Mouse (Mus musculus): ENCODE measurements around the gene Agbl2.
A peak's percentile ranks its signal among the peaks of the same experiment; 100 is the strongest.
"Not testable (repeated sequence)": the region's sequence is repeated elsewhere in the genome, so short reads cannot be mapped to it uniquely, and the experiment has no call there.

Gene Agbl2

DNA sequence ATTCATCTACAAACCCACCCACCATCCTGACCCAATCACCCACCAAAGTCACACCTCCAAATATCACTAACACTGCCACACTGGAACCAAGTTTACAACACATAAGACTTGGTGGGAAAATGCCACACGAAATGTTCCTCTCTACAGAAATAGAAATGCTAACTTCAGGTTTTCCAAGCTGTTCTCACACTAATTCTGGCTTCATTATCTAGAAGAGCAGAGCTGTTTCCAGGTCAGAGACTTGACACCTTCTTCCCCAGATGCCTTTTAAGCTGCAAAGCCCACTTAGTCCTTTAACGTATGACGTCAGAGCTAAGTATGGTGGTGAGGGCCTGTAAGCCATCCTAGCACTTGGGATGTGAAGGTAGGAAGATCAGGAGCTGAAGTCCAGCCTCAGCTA lies 36.2 kb downstream of the Agbl2 start:
- DNase-seq: no peak

DNA sequence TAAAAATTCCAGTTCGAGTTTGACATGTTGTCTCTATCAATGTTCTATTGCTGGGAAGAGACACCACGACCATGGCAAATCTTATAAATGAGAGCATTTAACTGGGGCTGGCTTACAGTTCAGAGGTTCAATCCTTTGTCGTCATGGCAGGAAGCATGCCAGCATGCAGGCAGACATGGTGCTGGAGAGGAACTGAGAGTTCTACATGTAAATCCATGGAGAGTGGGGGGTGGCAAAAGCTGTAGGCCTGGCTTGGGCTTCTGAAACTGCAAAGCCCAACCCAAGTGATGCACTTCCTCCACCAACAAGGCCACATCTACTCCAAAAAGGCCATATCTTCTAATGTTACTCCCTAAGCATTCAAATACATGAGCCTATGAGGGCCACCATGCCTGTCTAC lies 38.4 kb downstream of the Agbl2 start:
- DNase-seq: no peak

- DNase-seq: no peak
Measured at GRCm38 (mm10) chr2:90822978-90823377, 40.5 kb downstream of the Agbl2 start.

DNA sequence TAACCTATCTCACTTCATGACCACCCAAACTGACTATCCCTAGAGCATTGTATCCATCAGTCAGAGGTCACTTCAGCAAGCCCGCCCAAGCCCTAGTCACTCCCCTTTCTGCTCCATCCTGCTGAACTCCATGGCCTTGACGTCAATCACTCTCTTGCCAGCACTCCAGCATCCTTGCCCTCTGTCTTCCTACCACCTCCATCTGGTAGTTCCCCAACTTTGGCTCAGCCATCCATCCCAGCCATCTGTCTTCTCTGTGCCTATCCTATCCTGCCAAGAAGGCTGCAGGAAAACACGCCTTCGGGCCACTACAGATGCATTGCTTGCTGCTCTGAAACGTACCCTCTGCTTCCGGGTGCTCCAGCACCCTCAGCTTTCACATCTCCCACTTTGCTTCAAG lies 41.3 kb downstream of the Agbl2 start:
- DNase-seq: no peak

DNA sequence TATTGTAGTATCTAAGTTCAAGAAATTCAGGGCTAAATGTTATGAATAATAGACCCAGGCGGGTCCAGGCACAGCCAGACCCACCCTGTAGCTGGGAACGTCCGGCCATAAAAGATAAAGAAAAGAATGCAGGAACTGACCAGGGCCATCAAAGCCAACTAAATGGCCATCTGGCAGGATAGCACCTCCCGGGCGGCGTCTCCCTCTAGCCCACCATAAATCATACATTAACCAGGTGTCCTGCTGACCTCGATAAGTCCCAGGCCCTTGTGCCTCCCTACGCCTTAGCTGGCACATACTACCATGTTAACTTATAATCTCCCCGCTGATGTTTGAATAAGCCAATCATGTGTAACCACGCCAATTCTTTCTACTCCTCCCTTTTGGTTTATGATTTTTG lies 42.0 kb downstream of the Agbl2 start:
- DNase-seq: not testable (repeated sequence)

- DNase-seq: peak; percentile 32 to 38
Measured at GRCm38 (mm10) chr2:90825515-90826172, 43.1 kb downstream of the Agbl2 start.

DNA sequence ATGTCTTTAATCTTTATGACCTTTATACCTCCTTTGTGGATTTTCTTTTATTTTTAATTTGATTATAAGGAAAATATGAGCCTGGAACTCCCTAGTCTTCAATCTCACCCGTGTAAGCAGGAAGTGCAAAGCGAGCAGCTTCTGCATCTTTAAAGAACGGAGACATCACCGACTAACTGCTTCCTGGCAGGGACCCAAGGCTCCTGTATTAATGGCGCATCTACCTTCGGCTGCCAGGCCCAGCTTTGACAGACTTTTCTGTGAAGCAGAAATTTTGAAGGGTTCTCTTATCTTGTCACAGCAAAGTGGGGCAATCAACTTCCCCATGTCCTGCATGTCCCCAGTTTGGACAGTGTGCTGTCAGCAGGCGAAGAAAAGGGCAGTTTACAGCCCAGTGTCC lies 46.2 kb downstream of the Agbl2 start:
- no peak for DNase-seq

GRCm38 (mm10) chr2:90833502-90833901 lies 51.0 kb downstream of the Agbl2 start:
- DNase-seq: no peak

DNA sequence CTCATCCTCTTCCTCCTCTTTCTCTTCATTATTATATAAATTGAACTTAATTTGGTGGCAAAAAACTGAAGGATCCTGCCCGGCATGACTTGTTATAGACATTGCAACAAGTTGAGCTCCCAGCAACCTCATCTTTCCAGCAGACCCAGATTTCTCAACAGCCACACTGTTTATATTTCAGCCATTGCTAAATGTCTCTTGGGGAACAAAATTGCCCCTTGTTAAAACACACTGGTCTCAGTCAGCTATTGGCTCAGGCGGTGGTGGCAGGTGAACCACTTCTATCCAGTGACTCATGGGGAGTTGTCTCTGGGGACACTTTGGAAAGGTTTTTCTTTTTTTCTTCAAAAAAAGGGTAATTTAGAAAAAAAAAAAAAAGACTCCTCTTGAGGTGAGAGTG lies 56.1 kb downstream of the Agbl2 start:
- peak in 1 of 2 experiments; percentile 7 for DNase-seq

DNA sequence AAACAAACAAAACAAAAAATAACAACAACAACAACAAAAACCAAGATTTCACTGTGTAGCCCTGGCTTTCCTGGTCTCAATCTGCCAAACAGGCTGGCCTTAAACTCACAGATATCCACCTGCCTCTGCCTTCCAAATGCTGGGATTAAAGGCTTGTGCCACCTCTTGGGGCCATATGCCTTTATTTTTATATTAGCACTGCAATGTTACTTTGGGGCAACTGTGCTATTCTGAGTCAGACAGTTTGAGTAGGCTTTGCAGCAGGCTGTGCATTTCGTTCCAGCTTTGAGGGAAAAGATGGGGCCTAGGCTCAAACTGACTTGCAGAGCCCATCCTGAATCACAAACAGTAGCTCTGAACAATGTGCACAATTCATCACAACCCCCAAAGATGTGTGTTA lies 61.1 kb downstream of the Agbl2 start:
- DNase-seq: no peak

- no peak for DNase-seq
Measured at GRCm38 (mm10) chr2:90844262-90844661, 61.7 kb downstream of the Agbl2 start.

DNA sequence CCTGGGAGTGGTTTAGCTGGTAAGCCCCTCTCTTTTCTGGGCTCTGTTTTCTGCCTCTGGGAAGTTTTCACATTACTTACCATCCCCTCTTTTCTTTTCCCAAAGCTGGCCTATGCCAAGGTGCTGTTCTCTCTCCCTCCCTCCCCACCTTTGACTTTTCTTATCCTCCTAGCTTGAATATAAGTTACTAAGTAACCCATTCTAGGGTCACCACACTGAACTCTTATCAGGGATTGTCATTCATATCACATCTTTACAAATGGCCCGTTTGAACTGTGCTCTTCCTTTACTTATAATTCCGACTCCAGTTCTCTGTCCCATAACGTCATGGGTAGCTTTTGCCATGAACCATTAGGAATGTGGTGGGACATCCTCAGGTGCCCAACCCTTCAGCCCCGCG lies 62.7 kb downstream of the Agbl2 start:
- DNase-seq: no peak

DNA sequence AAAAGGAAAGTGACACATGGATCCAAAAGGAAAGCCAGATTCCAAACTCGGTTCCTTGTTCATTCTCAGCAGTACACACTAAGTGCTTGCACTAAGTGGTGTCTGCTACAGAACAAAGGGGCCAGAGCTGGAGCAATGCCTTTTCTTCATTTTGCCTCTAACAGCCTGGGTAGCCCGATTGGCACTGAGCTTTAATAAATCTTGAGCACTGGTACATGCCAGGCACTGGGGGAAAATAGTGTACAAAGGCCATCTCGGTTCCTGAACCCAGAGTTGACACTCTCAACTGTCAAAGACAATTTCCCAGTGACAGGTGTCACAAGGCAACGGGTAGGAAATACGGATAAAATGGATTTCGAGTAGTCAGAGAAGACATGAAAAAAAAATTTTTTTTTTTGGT lies 63.6 kb downstream of the Agbl2 start:
- peak in 1 of 2 experiments; percentile 6 for DNase-seq

- no peak for DNase-seq
Measured at GRCm38 (mm10) chr2:90846597-90846954, 64.0 kb downstream of the Agbl2 start.

DNA sequence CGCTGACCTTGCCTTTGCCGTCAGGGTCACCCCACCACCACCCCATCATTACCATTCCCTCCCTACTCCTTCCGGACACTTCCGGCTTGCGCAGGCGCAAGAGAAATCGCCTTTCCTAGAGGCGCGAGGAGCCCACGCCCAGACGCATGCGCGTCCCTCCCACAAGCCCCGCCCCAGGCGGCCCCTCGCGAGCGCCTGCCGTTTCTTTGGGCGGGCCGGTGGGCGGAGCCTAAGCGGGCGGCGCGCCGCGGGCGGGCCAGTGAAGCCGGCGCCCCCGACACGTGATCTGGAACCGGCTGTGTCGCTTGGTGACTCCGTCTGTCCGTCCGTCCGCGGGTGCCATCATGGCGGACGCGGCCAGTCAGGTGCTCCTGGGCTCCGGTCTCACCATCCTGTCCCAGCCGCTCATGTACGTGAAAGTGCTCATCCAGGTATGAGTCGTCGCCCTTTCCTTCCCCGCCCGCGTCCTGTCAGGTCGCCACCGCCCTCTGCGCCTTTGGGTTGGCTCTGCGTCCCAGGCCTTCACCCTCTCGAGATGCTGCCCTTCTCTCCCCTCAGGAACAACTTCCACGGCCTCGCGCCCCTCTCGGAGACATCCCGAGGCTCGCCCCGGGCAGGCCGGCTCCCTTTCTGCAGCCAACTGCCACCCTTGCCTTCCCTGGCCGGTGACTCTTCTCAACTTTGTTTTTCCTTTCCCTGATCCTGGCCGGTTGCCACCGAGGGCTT lies 64.6 kb downstream of the Agbl2 start, which contains the start of gene Mtch2:
Gene Mtch2 (plus strand): TSS at position 201 of the 726 bp plus-strand sequence.
- peak; percentile 97 to 98 for DNase-seq

DNA sequence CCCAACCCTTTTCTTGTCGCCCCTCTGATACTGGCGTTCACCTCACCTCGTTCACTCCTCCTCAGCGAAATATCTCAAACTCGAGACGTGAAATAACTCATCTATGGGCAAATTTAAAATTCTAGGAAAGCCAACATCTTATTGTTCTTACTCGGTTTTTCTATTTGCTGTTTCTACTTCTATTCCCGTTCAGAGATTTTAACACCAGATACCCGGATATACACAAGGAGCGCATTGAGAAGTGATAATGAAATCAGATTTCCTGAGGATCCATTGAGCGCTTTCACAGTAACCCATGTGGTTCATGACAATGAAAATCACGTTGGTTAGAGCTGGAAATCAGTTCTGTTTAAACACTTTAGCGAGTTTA lies 65.1 kb downstream of the Agbl2 start:
- DNase-seq: no peak

DNA sequence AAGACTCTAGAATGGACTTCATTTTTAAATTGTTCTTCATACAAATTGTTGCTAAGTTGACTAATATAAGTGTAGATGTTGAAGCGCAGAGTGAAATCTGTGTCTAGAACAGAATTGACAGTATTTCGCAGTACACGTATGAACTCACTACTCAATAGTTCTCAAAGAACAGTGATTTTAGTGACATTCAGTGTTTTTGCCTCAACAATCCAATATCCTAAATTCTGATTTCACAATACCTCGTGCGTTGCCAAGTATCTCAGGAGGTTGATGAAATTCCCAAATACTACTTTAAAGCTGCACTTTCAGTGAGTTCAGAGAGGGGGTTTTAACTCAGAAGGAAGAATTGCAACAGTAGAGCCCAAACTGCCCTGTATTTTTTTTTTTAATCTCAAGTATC lies 65.8 kb downstream of the Agbl2 start:
- DNase-seq: peak in 1 of 2 experiments; percentile 21

- no peak for DNase-seq
Measured at GRCm38 (mm10) chr2:90850401-90850800, 67.9 kb downstream of the Agbl2 start.

GRCm38 (mm10) chr2:90861486-90861885 lies 79.0 kb downstream of the Agbl2 start:
- DNase-seq: no peak

DNA sequence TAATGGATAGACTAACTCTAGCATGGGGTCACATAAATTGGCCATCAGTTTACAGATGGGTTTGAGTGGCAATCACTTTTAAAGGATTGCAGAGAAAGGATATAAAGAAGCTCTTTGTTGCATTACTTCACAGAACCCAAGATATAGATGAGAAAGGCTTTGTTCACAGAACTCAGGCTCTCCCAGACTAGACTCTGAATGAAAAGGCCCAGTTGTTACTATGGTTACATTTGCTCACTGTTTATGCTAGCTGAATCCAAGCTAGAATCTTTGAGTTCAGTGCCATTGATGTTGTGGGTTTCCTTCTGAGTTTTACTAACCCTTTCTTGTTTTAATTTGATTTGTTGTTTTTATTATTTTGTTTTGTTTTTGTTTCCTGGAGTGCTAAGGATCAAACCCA lies 81.7 kb downstream of the Agbl2 start:
- no peak for DNase-seq

DNA sequence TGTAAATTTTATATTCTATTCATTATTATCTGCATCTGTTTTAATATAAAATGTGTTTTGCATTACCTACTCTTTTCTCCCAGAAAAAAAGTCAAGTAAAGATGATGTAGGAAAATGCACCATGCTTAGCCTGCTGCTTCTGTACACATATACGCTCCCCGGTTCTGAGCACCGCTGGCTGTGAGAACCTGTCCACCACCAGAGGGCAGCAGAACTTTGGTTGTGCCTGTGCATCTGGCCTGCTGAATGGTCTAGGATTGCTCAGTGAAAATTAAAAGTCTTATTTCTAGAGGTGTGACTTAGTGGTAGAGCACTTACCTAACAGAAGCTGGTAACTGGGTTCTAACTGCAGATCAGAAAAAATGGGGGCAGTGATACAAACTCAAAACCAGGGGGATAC lies 84.0 kb downstream of the Agbl2 start:
- peak; percentile 70 to 82 for DNase-seq

GRCm38 (mm10) chr2:90870136-90870601 lies 87.6 kb downstream of the Agbl2 start:
- DNase-seq: no peak

GRCm38 (mm10) chr2:90871180-90871961 lies 88.8 kb downstream of the Agbl2 start:
- DNase-seq: peak in 1 of 2 experiments; percentile 29

GRCm38 (mm10) chr2:90874025-90874424 lies 91.5 kb downstream of the Agbl2 start:
- DNase-seq: no peak
